Mouse (Mus musculus) myocyte (in vitro differentiated cells): ENCODE results near the gene Inpp4b.

ENCODE experiments used
- CEBPB ChIP-seq: IDR thresholded peaks from 2 replicates; pipeline ENCODE4 v1.6.1; 2011; ENCODE audit warnings: mild to moderate bottlenecking, moderate library complexity; ENCODE audit not compliant: poor library complexity, insufficient read depth, severe bottlenecking
- E2F4 ChIP-seq: IDR thresholded peaks from one replicate; pipeline ENCODE4 v1.6.1; 2011; ENCODE audit warnings: mild to moderate bottlenecking, control low read depth, moderate library complexity; ENCODE audit not compliant: insufficient read depth
- MAX ChIP-seq: IDR thresholded peaks from one replicate; pipeline ENCODE4 v1.6.1; 2011; ENCODE audit warnings: low read depth, mild to moderate bottlenecking, control low read depth
- MYOD1 ChIP-seq, 3 experiments: IDR thresholded peaks; one replicate each; pipeline ENCODE4 v1.6.1; 2011; ENCODE audit warnings: control low read depth in 2 of 3, low read depth in 2 of 3, mild to moderate bottlenecking in 2 of 3, moderate library complexity in 1 of 3; ENCODE audit not compliant: insufficient read length in 2 of 3, control insufficient read depth in 1 of 3
- MYOG ChIP-seq, 3 experiments: IDR thresholded peaks; one replicate each; pipeline ENCODE4 v1.6.1; 2011; ENCODE audit warnings: control low read depth in 2 of 3, low read depth in 2 of 3, mild to moderate bottlenecking in 2 of 3; ENCODE audit not compliant: insufficient read length in 2 of 3, control insufficient read depth in 1 of 3, insufficient read depth in 1 of 3
- POLR2A ChIP-seq: IDR thresholded peaks from one replicate; pipeline ENCODE4 v1.6.1; 2011; ENCODE audit warnings: low read depth, mild to moderate bottlenecking, control low read depth, moderate library complexity; ENCODE audit not compliant: insufficient read length
- POLR2AphosphoS2 ChIP-seq: IDR thresholded peaks from one replicate; pipeline ENCODE4 v1.6.1; 2011; ENCODE audit warnings: low read depth, control low read depth; ENCODE audit not compliant: insufficient read length
- REST ChIP-seq: IDR thresholded peaks from one replicate; pipeline ENCODE4 v1.6.1; 2011; ENCODE audit warnings: mild to moderate bottlenecking, control low read depth, moderate library complexity; ENCODE audit not compliant: insufficient read depth, insufficient read length
- SRF ChIP-seq: IDR thresholded peaks from one replicate; pipeline ENCODE4 v1.6.1; 2011; ENCODE audit warnings: low read depth; ENCODE audit not compliant: control insufficient read depth, insufficient read length
- USF1 ChIP-seq: IDR thresholded peaks from one replicate; pipeline ENCODE4 v1.6.1; 2011; ENCODE audit warnings: low read depth, mild to moderate bottlenecking, control low read depth, moderate library complexity

DNA sequence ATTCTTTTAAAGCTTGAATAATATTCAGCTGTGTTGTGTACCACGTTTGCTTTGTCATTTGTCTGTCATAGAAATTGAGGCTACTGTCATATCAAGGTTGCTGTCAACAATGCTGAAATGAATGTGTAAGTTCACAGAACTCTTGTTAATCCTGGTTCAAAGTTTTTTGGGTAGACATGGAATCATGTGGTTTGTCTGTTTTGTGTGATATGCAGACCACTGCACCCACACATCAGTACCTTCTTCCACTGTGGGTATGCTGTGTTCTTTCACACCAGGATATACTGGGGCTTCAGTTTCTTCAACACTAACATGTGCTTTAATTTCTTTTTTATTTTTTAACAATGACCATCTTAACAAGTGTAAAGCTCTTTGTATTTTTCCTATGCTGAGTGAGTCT lies 220.0 kb downstream of the Inpp4b start:
- TF ChIP-seq MYOD1 (IDR thresholded peaks at IDR 0.05; ENCODE audit: control insufficient read depth in 1 of 3, insufficient read length in 2 of 3, low read depth in 2 of 3) = no peak
- no peak for TF ChIP-seq POLR2A
- no peak for TF ChIP-seq POLR2AphosphoS2
- no peak for TF ChIP-seq USF1
- no peak for TF ChIP-seq REST
- TF ChIP-seq MAX = no peak
- no peak for TF ChIP-seq SRF
- no peak for TF ChIP-seq E2F4
- no peak for TF ChIP-seq CEBPB
- TF ChIP-seq MYOG (IDR thresholded peaks at IDR 0.05; ENCODE audit: control insufficient read depth in 1 of 3, insufficient read depth in 1 of 3, insufficient read length in 2 of 3, low read depth in 2 of 3) = no peak
